Mouse (Mus musculus) bone marrow, adult 2 months (tissue): ENCODE results near the gene Fcer1a.

Experiments
- CTCF ChIP-seq: fragments of 200-500 bp; IDR thresholded peaks from 2 replicates; pipeline ENCODE4 v1.5.1; 2011; ENCODE audit warnings: low read length, control low read depth; ENCODE audit not compliant: control insufficient read depth, insufficient read depth
- POLR2A ChIP-seq: fragments of 200-500 bp; IDR thresholded peaks from 2 replicates; pipeline ENCODE4 v1.6.1; 2011; ENCODE audit warnings: low read depth, mild to moderate bottlenecking, control low read depth, low read length, borderline replicate concordance; ENCODE audit not compliant: control insufficient read depth

- TF ChIP-seq POLR2A (no peak), CTCF (no peak)
These were observed 14.9 kb downstream of the Fcer1a start, which contains the start of gene Olfr1404 for GRCm38 (mm10) chr1:173212092-173212491.
